In the genomic region with DNA sequence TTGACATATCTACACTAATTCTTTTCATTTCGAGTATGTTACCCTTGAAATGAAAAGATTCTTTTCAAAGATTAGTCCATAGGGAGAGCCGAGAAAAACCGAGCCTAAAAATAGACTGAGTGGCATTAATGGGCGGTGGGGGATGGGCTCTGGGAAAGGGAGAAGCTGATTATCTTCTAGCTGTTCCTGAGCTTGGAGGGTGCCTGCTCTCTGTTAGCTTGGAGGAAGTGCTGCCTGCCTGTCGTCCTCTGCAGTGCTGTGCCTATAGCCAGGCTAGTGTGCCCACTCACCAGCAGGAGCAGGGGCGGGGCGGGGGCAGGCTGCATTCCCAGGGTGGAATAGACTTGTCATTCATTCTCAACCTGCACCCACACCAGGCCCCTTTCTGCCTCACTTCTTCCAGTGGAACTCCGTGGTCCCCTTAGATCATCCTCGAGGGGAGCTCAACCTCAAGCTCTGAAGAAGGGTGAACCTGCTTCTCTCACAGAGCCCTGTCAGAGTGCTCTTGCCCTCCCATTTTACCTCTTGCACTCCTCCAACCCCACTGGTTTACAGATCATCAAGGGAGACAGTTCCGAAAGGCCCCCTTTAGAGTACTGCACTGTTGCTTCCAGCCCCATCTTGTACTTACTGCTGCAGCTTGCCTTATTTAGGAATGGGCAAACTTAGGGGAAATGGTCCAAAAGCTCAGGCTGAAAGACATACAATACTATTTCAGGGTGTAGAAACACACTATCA, we compare ENCODE assay signal across 9 mouse cellular contexts.
A peak's percentile ranks its signal among the peaks of the same experiment; 100 is the strongest.
DNase-seq lines count a peak whose midpoint lies in the region; ATAC-seq and TF ChIP-seq lines count a peak whose summit lies in the region.
"Had no signal": no experiment of that assay in that cellular context is flagged by ENCODE, and none has a peak within 500 bp of the region (broad histone marks: within the 10 kb centered on the region; RNA-seq: fewer than 3 reads in every experiment).

No protein-coding gene starts in this region.

- 0 out of 2 replicates have a peak, but pooled peaks cover 6% of the 10 kb centered on the region for H3K27me3 ChIP-seq in heart, postnatal 0 days (ENCODE audit: control insufficient read depth, insufficient read depth, low read length)

- H3K4me2 ChIP-seq in heart, postnatal 0 days (ENCODE audit: low read depth, low read length): no peak overlapping the region; the same call in 1 of the 2 replicates

- 0 out of 2 replicates have a peak, but pooled peaks cover 3% of the 10 kb centered on the region for H3K4me1 ChIP-seq in heart, postnatal 0 days (ENCODE audit: control insufficient read depth, insufficient read depth)

- intact Hi-C loops in left cerebral cortex, postnatal 14 days (cut with DNase I): no loop called here

- H3K36me3 ChIP-seq in heart, postnatal 0 days (replicated peaks; ENCODE audit: control insufficient read depth, insufficient read depth, low read length): no peaks in the 10 kb centered on the region

- 16% methylated on average over 10 of the region's 10 CpGs for WGBS in heart, postnatal 0 days

- H3K4me3 ChIP-seq in heart, postnatal 0 days (ENCODE audit: low read depth, low read length): no peak overlapping the region
- H3K4me3 ChIP-seq: erythroblast, embryonic 14.5 days had no signal

- ATAC-seq in heart, postnatal 0 days (ENCODE audit: insufficient read depth, low read depth): peak; percentile 51; the same call in 1 of the 2 replicates
- 0 out of 2 replicates have a peak, but pooled peaks have one; percentile 26 for ATAC-seq in neutrophil, adult 5-6 weeks (ENCODE audit: extremely low read depth, insufficient number of reproducible peaks, low FRiP score, poor library complexity, severe bottlenecking)

- no peak for TF ChIP-seq EP300 in heart, postnatal 0 days (IDR thresholded peaks at IDR 0.05; ENCODE audit: low read depth)

- TF ChIP-seq CTCF in heart, postnatal 0 days (IDR thresholded peaks at IDR 0.05; ENCODE audit: low read depth): no peak

- DNase-seq in heart, postnatal 0 days (ENCODE audit: low spot score): peak; percentile 16
- DNase-seq in heart, adult 9 months (ENCODE audit: low spot score in 2 of 2): no peak
- peak; percentile 61 to 75 for DNase-seq in frontal cortex, adult 2 months (ENCODE audit: extremely low spot score in 1 of 2, low spot score in 1 of 2)
- DNase-seq in left cerebral cortex, postnatal 14 days (ENCODE audit: low spot score in 2 of 2): peak; percentile 52 to 59
- DNase-seq in kidney, adult 9 months: no peak
- DNase-seq in thymus, adult 18-20 months: no peak
- DNase-seq in cerebellum, adult 9-11 months: no peak

- no peak overlapping the region for H3K27ac ChIP-seq in heart, postnatal 0 days (ENCODE audit: low read depth)

- no peak overlapping the region for H3K9ac ChIP-seq in heart, postnatal 0 days (replicated peaks; ENCODE audit: low read depth, low read length)

- no peaks in the 10 kb centered on the region for H3K9me3 ChIP-seq in heart, postnatal 0 days (replicated peaks; ENCODE audit: control insufficient read depth, low read length)

Comparison
In these comparisons a context has a peak if more than half of its experiments do, and no peak if none do; other contexts are left out.
1. DNase-seq: peak in heart, postnatal 0 days (single experiment), frontal cortex, adult 2 months (2 of 2) and left cerebral cortex, postnatal 14 days (2 of 2); none in heart, adult 9 months (0 of 2), kidney, adult 9 months (single experiment), thymus, adult 18-20 months (0 of 2) and cerebellum, adult 9-11 months (single experiment).